Mouse (Mus musculus): ENCODE measurements at regions not wholly inside any gene's neighbourhood (a gene's known extent, or its start where the extent isn't known, plus 50 kb on each side); places are given as distances from the start of the nearest gene placed in this dataset.

- no peak for ATAC-seq (replicated peaks; ENCODE audit: low FRiP score)
Observed at GRCm38 (mm10) chr14:78420966-78421365, 113.1 kb upstream of the Tnfsf11 start.

GRCm38 (mm10) chr14:78420176-78420575 is 112.3 kb upstream of the Tnfsf11 start:
- H3K9me3 ChIP-seq (replicated peaks): no peaks in the 10 kb centered on the region
- WGBS: 71% methylated on average over 3 of the region's 3 CpGs
- H3K4me3 ChIP-seq (replicated peaks): no peak overlapping the region
- no peak overlapping the region for H3K4me2 ChIP-seq
- H3K27ac ChIP-seq: no peak overlapping the region
- no peaks in the 10 kb centered on the region for H3K27me3 ChIP-seq
- ATAC-seq (replicated peaks; ENCODE audit: low FRiP score): no peak
- no peak overlapping the region for H3K9ac ChIP-seq
- 0 out of 2 replicates have a peak, but pooled peaks cover 7% of the 10 kb centered on the region for H3K4me1 ChIP-seq
- no peaks in the 10 kb centered on the region for H3K36me3 ChIP-seq

More at GRCm38 (mm10) chr14:78420966-78421365, 113.1 kb upstream of the Tnfsf11 start:
- 53% methylated on average over 2 of the region's 2 CpGs for WGBS
- Histone ChIP-seq H3K4me1 (0 out of 2 replicates have a peak, but pooled peaks cover 7% of the 10 kb centered on the region), H3K36me3 (no peaks in the 10 kb centered on the region), H3K4me3 (replicated peaks) (no peak overlapping the region), H3K27me3 (no peaks in the 10 kb centered on the region), H3K9ac (no peak overlapping the region), H3K9me3 (replicated peaks) (no peaks in the 10 kb centered on the region), H3K4me2 (no peak overlapping the region), H3K27ac (no peak overlapping the region)

GRCm38 (mm10) chr14:78405568-78405967 is 97.7 kb upstream of the Tnfsf11 start:
- Histone ChIP-seq H3K27ac (no peak overlapping the region), H3K4me3 (replicated peaks) (no peak overlapping the region), H3K4me1 (no peaks in the 10 kb centered on the region), H3K27me3 (no peaks in the 10 kb centered on the region), H3K9me3 (replicated peaks) (no peaks in the 10 kb centered on the region), H3K9ac (no peak overlapping the region), H3K4me2 (no peak overlapping the region), H3K36me3 (no peaks in the 10 kb centered on the region)
- WGBS: 75% methylated on average over 3 of the region's 3 CpGs
- ATAC-seq (replicated peaks; ENCODE audit: low FRiP score): no peak

- H3K36me3 ChIP-seq: no peaks in the 10 kb centered on the region
- H3K9me3 ChIP-seq (replicated peaks): no peaks in the 10 kb centered on the region
- H3K27me3 ChIP-seq: no peaks in the 10 kb centered on the region
- no peak overlapping the region for H3K4me2 ChIP-seq
- H3K4me1 ChIP-seq: no peaks in the 10 kb centered on the region
- H3K27ac ChIP-seq: no peak overlapping the region
- 65% methylated on average over 2 of the region's 2 CpGs for WGBS
- H3K9ac ChIP-seq: no peak overlapping the region
- ATAC-seq (replicated peaks; ENCODE audit: low FRiP score): no peak
- H3K4me3 ChIP-seq (replicated peaks): no peak overlapping the region
Observed at GRCm38 (mm10) chr14:78397914-78398313, 90.1 kb upstream of the Tnfsf11 start.

GRCm38 (mm10) chr14:78395631-78396030 is 87.8 kb upstream of the Tnfsf11 start:
- H3K36me3 ChIP-seq: no peaks in the 10 kb centered on the region
- no peak overlapping the region for H3K4me3 ChIP-seq (replicated peaks)
- ATAC-seq (replicated peaks; ENCODE audit: low FRiP score): no peak
- no peak overlapping the region for H3K9ac ChIP-seq
- WGBS: 93% methylated on average over 6 of the region's 6 CpGs
- no peaks in the 10 kb centered on the region for H3K4me1 ChIP-seq
- H3K9me3 ChIP-seq (replicated peaks): no peaks in the 10 kb centered on the region
- no peak overlapping the region for H3K4me2 ChIP-seq
- H3K27me3 ChIP-seq: no peaks in the 10 kb centered on the region
- no peak overlapping the region for H3K27ac ChIP-seq

GRCm38 (mm10) chr14:78387011-78387410 is 79.2 kb upstream of the Tnfsf11 start:
- Histone ChIP-seq H3K27ac (no peak overlapping the region), H3K36me3 (no peaks in the 10 kb centered on the region), H3K4me3 (replicated peaks) (no peak overlapping the region), H3K9ac (no peak overlapping the region), H3K4me1 (0 out of 2 replicates have a peak, but pooled peaks cover 5% of the 10 kb centered on the region), H3K4me2 (no peak overlapping the region), H3K27me3 (no peaks in the 10 kb centered on the region), H3K9me3 (replicated peaks) (no peaks in the 10 kb centered on the region)
- no peak for ATAC-seq (replicated peaks; ENCODE audit: low FRiP score)
- 54% methylated on average over 5 of the region's 5 CpGs for WGBS

GRCm38 (mm10) chr14:78384370-78384769 is 76.5 kb upstream of the Tnfsf11 start:
- H3K4me1 ChIP-seq: 0 out of 2 replicates have a peak, but pooled peaks cover 5% of the 10 kb centered on the region
- no peaks in the 10 kb centered on the region for H3K27me3 ChIP-seq
- no peaks in the 10 kb centered on the region for H3K36me3 ChIP-seq
- no peak overlapping the region for H3K4me2 ChIP-seq
- no peak overlapping the region for H3K4me3 ChIP-seq (replicated peaks)
- H3K9ac ChIP-seq: no peak overlapping the region
- no peak overlapping the region for H3K27ac ChIP-seq
- 64% methylated on average over 1 of the region's 1 CpGs for WGBS
- no peak for ATAC-seq (replicated peaks; ENCODE audit: low FRiP score)
- no peaks in the 10 kb centered on the region for H3K9me3 ChIP-seq (replicated peaks)

- no peaks in the 10 kb centered on the region for H3K9me3 ChIP-seq (replicated peaks)
- no peaks in the 10 kb centered on the region for H3K36me3 ChIP-seq
- no peak overlapping the region for H3K9ac ChIP-seq
- 68% methylated on average over 8 of the region's 8 CpGs for WGBS
- ATAC-seq (replicated peaks; ENCODE audit: low FRiP score): no peak
- H3K27ac ChIP-seq: no peak overlapping the region
- H3K4me3 ChIP-seq (replicated peaks): no peak overlapping the region
- no peak overlapping the region for H3K4me2 ChIP-seq
- H3K4me1 ChIP-seq: 0 out of 2 replicates have a peak, but pooled peaks cover 5% of the 10 kb centered on the region
- no peaks in the 10 kb centered on the region for H3K27me3 ChIP-seq
Observed at GRCm38 (mm10) chr14:78383256-78383709, 75.4 kb upstream of the Tnfsf11 start.

- ATAC-seq (replicated peaks; ENCODE audit: low FRiP score): no peak
- Histone ChIP-seq H3K36me3 (no peaks in the 10 kb centered on the region), H3K9me3 (replicated peaks) (no peaks in the 10 kb centered on the region), H3K4me3 (replicated peaks) (no peak overlapping the region), H3K4me1 (0 out of 2 replicates have a peak, but pooled peaks cover 5% of the 10 kb centered on the region), H3K27me3 (no peaks in the 10 kb centered on the region), H3K4me2 (no peak overlapping the region), H3K27ac (no peak overlapping the region), H3K9ac (no peak overlapping the region)
- 79% methylated on average over 4 of the region's 4 CpGs for WGBS
Observed at GRCm38 (mm10) chr14:78380011-78380410, 72.2 kb upstream of the Tnfsf11 start.

- Histone ChIP-seq H3K27me3 (no peaks in the 10 kb centered on the region), H3K27ac (no peak overlapping the region), H3K4me1 (no peaks in the 10 kb centered on the region), H3K36me3 (no peaks in the 10 kb centered on the region), H3K9me3 (replicated peaks) (no peaks in the 10 kb centered on the region), H3K9ac (no peak overlapping the region), H3K4me2 (no peak overlapping the region), H3K4me3 (replicated peaks) (no peak overlapping the region)
- ATAC-seq (replicated peaks; ENCODE audit: low FRiP score): no peak
- 64% methylated on average over 5 of the region's 5 CpGs for WGBS
Observed at GRCm38 (mm10) chr14:78376591-78376990, 68.7 kb upstream of the Tnfsf11 start.

- Histone ChIP-seq H3K4me1 (no peaks in the 10 kb centered on the region), H3K27me3 (no peaks in the 10 kb centered on the region), H3K36me3 (no peaks in the 10 kb centered on the region), H3K9ac (no peak overlapping the region), H3K4me3 (replicated peaks) (no peak overlapping the region), H3K9me3 (replicated peaks) (no peaks in the 10 kb centered on the region), H3K4me2 (no peak overlapping the region), H3K27ac (no peak overlapping the region)
- no peak for ATAC-seq (replicated peaks; ENCODE audit: low FRiP score)
- WGBS: 83% methylated on average over 3 of the region's 3 CpGs
Observed at GRCm38 (mm10) chr14:78375746-78376495, 68.1 kb upstream of the Tnfsf11 start.

GRCm38 (mm10) chr14:78372102-78372501 is 64.3 kb upstream of the Tnfsf11 start:
- Histone ChIP-seq H3K4me2 (no peak overlapping the region), H3K36me3 (no peaks in the 10 kb centered on the region), H3K27me3 (no peaks in the 10 kb centered on the region), H3K9me3 (replicated peaks) (no peaks in the 10 kb centered on the region), H3K4me3 (replicated peaks) (no peak overlapping the region), H3K9ac (no peak overlapping the region), H3K27ac (no peak overlapping the region), H3K4me1 (no peaks in the 10 kb centered on the region)
- no peak for ATAC-seq (replicated peaks; ENCODE audit: low FRiP score)
- WGBS: 92% methylated on average over 1 of the region's 1 CpGs

- H3K36me3 ChIP-seq: no peaks in the 10 kb centered on the region
- no peak overlapping the region for H3K4me3 ChIP-seq (replicated peaks)
- H3K4me1 ChIP-seq: no peaks in the 10 kb centered on the region
- no peak overlapping the region for H3K27ac ChIP-seq
- no peaks in the 10 kb centered on the region for H3K9me3 ChIP-seq (replicated peaks)
- 96% methylated on average over 4 of the region's 4 CpGs for WGBS
- no peaks in the 10 kb centered on the region for H3K27me3 ChIP-seq
- no peak for ATAC-seq (replicated peaks; ENCODE audit: low FRiP score)
- no peak overlapping the region for H3K4me2 ChIP-seq
- no peak overlapping the region for H3K9ac ChIP-seq
Observed at GRCm38 (mm10) chr14:78368881-78369280, 61.0 kb upstream of the Tnfsf11 start.

Data from kidney, embryonic 15.5 days (tissue).